Mouse (Mus musculus): ENCODE measurements around the gene Cdk19. TPM values are rescaled to one million over a fixed set of nuclear protein-coding genes. Genes with fewer than 3 reads are reported as not detected.
"Not testable (repeated sequence)": the region's sequence is repeated elsewhere in the genome, so short reads cannot be mapped to it uniquely, and the experiment has no call there.

The Cdk19 gene
- total RNA-seq, 2 experiments from 2014 or later: 11.9 to 15.7 TPM

DNA sequence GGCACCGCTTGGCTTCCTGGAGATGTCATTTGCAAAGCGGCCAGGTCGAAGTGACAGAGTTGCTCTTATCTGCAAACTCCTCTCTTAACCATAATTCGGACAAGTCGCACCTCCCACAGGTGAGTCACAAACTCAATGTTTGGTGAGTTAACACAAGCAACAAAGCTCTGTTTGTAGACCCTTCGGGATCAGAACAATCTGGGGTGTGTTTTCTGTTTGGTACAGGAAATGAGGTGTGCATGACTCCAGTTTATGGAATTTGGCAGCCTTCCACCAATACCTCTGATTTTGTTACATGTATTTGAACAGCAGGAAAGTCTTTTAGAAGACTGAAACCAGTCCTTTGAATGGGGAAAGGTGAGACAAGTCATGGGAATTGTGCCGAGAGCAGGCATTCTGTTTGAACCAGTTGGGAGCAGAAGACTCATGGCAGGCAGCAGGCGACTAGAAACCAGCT lies 171.9 kb downstream of the Cdk19 start:
- no peak for DNase-seq (ENCODE audit: low spot score)
- intact Hi-C loops (cut with DNase I): no loop called here

GRCm38 (mm10) chr10:40512185-40512584 lies 172.8 kb downstream of the Cdk19 start:
- DNase-seq (ENCODE audit: low spot score): no peak
- intact Hi-C loops (cut with DNase I): no loop called here

DNA sequence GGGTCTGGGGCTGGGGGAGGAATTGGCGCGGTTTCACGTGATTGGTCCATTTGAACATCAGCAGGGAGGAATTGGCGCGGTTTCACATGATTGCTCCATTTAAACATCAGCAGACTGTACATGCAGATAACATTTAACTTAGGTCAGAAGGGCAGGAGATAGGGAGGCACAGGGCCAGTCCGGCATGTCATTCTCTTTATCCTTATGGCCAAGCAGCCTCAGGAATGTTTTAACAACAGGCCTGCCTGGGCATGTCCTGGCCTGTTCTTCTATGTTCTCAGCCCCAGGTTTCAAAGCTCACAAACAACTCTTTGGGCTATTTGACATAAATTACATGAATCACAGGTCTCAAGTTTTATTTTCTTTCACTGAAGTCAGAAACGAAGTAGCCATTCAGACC lies 173.6 kb downstream of the Cdk19 start:
- DNase-seq (ENCODE audit: low spot score); intact Hi-C loops (cut with DNase I): not testable (repeated sequence)

- intact Hi-C loops (cut with DNase I): no loop called here
- no peak for DNase-seq (ENCODE audit: low spot score)
These were observed 175.9 kb downstream of the Cdk19 start for GRCm38 (mm10) chr10:40515225-40515681.

GRCm38 (mm10) chr10:40516421-40516820 lies 177.1 kb downstream of the Cdk19 start:
- no peak for DNase-seq (ENCODE audit: low spot score)
- intact Hi-C loops (cut with DNase I): no loop called here

DNA sequence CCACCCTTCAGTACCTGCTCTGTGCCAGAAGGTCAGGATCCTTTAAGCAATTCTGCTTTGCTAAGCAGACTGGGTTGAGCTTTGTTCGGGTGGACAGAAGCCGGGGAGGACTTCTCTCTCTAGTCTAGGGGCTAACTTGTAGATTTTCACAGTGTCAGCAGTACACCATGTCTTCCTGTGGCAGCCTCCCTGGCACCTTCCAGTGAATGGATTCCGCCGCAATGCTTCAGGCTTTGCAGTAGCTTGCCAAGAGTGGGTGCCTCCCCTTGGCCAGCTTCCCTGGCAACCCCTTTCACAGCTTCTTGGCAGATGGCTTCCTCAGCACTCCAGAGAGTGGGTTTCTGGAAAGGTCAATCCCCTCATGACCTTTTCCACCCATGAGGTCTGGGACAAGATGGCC lies 180.2 kb downstream of the Cdk19 start:
- intact Hi-C loops (cut with DNase I): no loop called here

GRCm38 (mm10) chr10:40521579-40521978 lies 182.2 kb downstream of the Cdk19 start:
- DNase-seq (ENCODE audit: low spot score): no peak
- intact Hi-C loops (cut with DNase I): loop anchor here (5.0 kb wide), 2 partner anchors 149 to 169 kb away; no protein-coding TSS in a partner anchor

More for the DNA sequence above, 180.2 kb downstream of the Cdk19 start:
- no peak for DNase-seq (ENCODE audit: low spot score)

- DNase-seq (ENCODE audit: low spot score): no peak
- intact Hi-C loops (cut with DNase I): loop anchor here (5.0 kb wide), 2 partner anchors 151 to 171 kb away; no protein-coding TSS in a partner anchor
These were observed 184.1 kb downstream of the Cdk19 start for GRCm38 (mm10) chr10:40523312-40523975.

DNA sequence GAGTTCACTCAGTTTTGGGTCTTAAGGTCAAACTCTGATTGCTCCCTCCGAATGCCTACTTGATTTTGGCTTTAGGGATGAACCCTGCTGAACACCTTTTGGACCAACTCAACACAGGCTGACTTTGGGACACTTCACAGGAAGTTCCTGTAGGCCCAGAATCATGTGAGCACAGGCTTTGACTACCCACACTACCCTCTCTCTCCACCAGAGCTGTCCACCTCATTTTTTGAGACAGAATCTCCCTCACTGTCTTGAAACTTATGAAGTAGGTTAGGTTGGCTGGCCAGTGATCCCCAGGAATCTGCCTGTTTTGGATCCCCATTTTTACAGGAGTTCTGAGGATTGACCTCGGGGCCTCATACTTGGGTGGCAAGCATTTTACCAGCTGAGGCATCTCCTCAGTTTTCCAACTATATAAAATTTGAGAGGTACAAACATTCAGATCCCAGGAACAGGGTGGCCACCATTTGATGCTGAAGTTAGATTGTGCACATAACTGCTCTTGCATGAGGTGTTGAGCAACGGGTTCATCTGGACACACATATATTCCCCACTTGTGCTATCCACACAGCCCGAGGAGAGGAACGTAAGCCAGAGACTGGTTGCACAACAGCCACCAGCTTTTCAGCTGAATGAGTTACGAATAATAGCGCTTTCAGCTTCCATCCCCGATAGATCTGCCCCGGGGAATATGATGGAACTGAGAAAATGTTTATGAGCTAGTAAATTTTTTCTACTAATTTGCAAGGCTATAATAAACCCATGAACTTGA lies 184.9 kb downstream of the Cdk19 start:
- intact Hi-C loops (cut with DNase I): loop anchor here (5.0 kb wide), 2 partner anchors 152 to 172 kb away; no protein-coding TSS in a partner anchor
- no peak for DNase-seq (ENCODE audit: low spot score)

- DNase-seq (ENCODE audit: low spot score): no peak
- intact Hi-C loops (cut with DNase I): loop anchor here (1.0 to 5.0 kb wide), 3 partner anchors 153 to 266 kb away; no protein-coding TSS in a partner anchor
These were observed 185.6 kb downstream of the Cdk19 start for GRCm38 (mm10) chr10:40524991-40525390.

GRCm38 (mm10) chr10:40525616-40526155 lies 186.3 kb downstream of the Cdk19 start:
- DNase-seq (ENCODE audit: low spot score): no peak
- intact Hi-C loops (cut with DNase I): loop anchor here (1.0 kb wide), 1 partner anchor 266 kb away; no protein-coding TSS in a partner anchor

DNA sequence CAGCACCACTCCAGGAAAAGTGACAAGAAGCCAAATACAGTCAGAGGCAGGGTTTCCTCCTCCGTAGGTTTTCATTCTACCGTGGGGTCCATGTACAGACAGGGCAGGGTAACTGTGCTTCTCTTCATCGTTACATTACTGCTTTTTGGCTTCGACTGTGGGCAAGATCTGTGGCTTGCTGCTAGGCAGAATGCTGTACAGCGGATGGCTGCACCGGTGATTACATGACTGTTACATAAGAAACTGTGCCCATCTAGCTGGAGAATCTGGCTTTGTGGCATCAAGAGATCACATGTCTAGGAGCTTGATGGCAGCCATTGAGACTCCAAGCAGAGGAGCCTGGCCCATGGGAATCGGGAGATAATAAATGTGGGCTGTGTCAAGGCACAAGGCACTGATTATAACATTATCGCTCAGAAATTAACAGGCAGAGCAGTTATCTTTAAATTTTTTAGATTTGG lies 187.0 kb downstream of the Cdk19 start:
- no peak for DNase-seq (ENCODE audit: low spot score)
- intact Hi-C loops (cut with DNase I): no loop called here

DNA sequence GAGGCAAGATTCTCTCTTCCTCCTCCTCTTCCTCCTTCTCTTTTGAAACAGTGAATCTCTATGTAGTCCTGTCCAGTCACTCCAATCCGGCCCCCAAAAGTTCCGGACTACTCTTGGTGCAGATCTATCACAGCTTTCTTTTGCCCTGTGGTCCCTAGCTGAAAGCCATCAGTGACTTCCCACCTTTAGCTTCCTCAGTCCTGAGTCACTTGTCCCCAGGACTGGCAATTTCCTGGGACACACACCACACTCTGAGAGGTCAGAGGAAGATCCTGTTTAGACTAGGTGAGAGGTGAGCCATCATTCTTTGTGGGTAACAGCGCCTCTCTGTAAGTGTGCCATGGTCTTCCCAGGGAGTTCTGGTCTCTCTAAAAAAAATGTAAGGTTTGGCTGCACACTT lies 187.6 kb downstream of the Cdk19 start:
- intact Hi-C loops (cut with DNase I): no loop called here
- no peak for DNase-seq (ENCODE audit: low spot score)

DNA sequence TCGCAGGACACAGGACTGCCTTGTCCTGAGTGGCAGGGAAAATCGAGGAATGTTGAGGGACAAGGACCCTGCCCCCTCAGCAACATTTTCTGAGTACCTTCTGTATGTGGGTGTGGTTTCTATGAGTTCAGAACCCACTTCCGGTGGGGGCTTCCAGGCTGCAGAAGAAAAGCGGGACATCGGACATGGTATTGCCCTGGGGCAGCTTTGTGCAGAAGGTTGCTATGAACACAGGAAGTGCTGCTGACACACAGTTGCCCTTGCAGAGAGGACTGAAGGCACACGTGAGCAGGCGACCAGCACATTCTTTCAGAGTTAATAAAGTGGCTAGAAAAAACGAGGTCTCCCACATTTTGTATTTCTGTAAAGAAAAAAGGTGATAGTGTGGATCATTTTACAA lies 188.2 kb downstream of the Cdk19 start:
- intact Hi-C loops (cut with DNase I): no loop called here
- DNase-seq (ENCODE audit: low spot score): no peak

GRCm38 (mm10) chr10:40528668-40529067 lies 189.3 kb downstream of the Cdk19 start:
- no peak for DNase-seq (ENCODE audit: low spot score)

DNA sequence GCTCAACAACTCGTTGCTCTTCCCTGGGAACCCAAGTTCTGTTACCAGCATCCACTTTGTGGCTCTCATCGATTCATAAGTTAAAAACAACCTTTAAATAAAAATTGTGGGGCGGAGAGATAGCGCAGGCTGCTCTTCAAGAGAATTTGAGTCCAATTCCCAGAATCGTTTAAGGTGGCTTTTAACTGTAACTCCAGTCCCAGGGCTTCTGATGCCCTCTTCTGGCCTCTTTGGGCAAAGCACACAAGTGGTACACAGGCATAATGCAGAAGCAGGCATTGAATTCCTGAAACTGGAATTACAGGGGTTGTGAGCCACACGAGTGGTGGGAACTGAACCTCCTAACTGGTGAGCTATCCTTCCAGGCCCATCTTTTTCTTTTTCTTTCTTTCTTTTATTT lies 190.3 kb downstream of the Cdk19 start:
- intact Hi-C loops (cut with DNase I): no loop called here
- DNase-seq (ENCODE audit: low spot score): no peak

More at GRCm38 (mm10) chr10:40528668-40529067, 189.3 kb downstream of the Cdk19 start:
- intact Hi-C loops (cut with DNase I): no loop called here

DNA sequence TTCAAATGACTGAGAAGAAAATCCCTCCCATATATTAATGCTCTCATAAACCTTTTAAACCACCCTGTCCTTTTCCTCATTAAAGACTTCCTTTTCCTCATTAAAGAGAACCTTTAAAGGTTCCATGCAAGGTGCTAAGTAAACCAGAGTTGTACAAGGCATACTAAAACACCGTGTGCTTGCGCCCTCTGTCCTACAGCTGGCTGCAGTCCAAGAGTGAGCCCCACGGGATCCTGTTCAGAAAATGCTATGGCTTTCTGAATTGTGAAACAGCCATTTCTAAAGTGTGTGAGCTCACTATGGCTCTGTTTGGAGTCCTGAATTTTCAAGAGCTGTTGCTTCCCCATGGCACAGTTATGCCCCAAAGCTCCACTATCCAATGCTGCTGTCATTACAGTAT lies 191.3 kb downstream of the Cdk19 start:
- intact Hi-C loops (cut with DNase I): no loop called here
- DNase-seq (ENCODE audit: low spot score): no peak

DNA sequence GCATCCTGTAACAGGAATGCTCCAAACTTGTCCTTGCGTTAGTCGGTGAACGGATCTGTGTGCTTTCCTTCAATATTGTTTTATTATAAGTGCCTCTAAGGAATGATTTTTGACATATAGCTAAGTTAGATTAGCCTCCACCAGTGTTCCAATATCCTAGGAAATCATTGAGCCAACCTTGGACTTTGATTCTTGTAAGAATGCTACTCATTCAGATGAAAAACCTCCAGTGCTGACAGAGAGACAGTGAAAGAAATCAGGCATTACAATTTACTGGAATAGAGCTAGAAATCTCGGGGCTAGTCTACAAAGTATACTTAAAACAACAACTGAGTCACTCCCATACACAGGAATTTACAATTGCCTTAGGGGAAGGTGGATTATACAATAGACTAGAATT lies 193.2 kb downstream of the Cdk19 start:
- intact Hi-C loops (cut with DNase I); DNase-seq (ENCODE audit: low spot score): not testable (repeated sequence)
